Mouse (Mus musculus): Measurements from ENCODE around the gene Sprr1b.

Gene Sprr1b

DNA sequence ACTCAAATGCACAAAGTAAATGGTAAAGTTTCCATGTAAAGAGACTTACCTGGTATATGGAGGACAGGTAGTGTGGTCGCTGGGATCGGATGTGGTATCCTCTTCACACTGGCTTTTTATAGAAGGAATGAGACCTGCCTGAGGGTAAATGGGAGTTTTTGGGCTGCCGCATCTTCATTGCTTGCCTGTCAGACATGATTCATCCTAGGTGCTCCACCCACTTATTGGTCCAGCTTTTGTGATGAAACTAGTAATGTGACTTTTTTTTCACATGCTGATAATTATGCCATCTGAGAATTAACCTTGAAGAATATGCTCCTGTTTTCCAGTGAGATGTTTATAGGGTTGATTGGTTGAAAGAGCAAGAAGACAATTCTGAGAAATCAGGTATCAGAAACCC is at the start of gene Sprr1b:
TSS of gene Sprr1b (minus strand) at position 101 of the 400 bp plus-strand sequence.
- DNase-seq (ENCODE audit: low spot score), result no peak

DNA sequence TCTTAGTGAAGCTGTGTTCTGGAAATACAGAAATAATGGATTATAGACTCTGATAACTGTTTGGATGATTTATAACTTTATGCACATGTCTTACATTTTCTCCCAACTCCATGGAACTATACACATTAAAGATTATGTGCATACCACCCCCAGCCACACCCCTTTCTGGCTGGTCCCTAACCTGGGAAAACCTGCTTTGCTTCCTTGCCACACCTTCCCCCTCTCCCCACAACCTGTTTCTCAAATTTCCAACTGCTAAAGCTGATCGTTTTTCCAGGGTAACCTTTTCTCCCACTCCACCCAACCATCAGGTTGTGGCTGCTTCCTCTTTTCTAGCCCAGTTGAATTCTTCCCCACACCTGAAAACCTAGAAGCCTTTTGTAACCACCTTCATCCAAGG is 47.7 kb upstream of the Sprr1b start:
- DNase-seq (ENCODE audit: low spot score), result peak; percentile 59

DNA sequence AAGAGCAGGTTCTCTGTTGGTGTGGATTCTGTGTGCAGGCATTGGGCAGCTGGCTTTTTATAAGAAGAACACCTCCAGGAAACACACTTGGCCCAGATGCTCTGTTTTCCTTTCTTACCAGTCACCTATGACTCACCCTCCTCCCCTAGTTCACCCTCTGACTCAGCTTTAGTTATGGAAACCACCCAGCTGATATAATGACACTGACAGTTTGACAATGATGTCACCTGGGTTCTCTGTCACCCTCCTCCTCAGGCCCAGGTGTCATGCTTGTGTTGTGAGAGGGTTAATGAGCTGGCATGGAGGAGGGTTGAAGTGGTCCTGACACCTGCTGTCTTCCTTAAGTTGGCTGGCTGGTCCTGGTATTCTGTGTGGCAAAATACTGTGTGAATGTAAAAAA is 47.3 kb upstream of the Sprr1b start, which contains the start of gene Sprr1a:
TSS of gene Sprr1a (minus strand) at position 33 of the 400 bp plus-strand sequence.
- DNase-seq (ENCODE audit: low spot score), result peak; percentile 42

DNA sequence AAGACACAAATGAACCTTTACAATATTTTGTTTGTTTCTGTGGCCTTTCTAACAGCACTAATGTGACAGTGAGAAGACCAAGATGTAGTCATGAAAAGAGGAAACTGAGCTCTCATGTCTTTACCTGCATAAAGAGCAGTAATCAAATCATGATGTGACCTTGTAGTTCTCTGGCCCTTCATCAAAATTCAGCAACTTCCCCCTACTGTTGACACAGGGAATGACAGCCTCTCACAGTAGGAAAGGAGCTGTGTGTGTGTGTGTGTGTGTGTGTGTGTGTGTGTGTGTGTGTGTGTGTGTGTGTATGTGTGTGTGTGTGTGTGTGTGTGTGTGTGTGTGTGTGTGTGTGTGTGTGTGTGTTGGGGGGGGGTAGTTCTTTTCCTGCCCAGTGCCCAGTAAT is 42.7 kb upstream of the Sprr1b start:
- DNase-seq (ENCODE audit: low spot score), result peak; percentile 22

DNA sequence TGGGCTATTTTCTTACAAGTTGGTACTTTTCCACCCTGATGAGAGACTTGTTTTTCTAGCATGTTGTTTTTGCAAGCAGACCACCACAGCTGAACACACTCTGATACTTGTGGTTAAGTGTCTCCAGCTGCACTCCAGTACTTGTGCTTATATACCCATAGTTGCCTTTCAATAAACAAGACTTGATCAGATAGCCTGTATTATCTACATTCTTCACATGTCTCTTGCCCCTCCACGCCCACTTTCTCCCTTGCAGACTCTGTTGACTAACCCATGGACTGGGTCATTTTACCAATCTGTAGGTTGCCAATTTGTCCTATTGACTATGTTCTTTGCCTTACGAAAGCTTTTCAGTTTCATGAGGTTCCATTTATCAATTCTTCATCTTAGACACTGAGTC is 31.5 kb upstream of the Sprr1b start:
- DNase-seq (ENCODE audit: low spot score), result no peak

DNA sequence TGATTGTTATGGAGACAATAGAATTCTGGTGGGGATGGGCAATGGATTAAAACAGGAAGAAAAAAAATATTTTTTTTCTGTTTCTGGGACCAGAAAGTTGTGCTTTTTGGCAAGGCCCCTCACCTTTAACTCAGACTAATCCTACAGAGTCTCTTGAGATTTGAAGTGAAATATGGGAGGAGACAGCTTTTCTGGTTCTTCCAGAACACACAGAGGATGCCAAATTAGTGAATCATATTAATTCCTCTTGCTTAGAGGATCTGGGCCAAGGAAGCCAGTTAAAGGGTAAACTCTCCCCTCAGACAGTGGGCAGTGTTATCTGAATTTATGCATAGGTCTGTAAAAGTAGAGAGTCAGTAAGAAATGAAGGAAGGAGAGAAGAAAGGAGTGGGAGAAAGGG is 28.8 kb upstream of the Sprr1b start:
- DNase-seq (ENCODE audit: low spot score), result no peak

DNA sequence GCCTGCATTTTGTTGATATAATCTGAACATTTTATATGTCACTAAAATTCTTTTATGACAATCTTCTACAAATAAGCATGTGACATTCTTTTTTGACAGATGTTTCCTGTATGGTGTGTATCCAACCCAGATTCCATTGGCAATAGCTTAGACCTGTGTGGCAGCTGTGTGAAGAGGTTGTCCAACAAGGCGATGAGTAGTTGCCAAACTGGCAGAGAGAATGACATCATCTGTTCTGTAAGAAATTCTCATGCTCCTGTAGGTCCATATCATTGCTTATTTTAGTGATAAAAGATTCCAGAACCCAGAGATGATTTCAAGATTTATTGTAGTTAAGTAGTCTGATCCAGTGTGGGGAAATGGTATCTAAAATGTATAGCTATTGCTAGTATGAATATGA is 28.0 kb upstream of the Sprr1b start:
- no peak for DNase-seq (ENCODE audit: low spot score)

DNA sequence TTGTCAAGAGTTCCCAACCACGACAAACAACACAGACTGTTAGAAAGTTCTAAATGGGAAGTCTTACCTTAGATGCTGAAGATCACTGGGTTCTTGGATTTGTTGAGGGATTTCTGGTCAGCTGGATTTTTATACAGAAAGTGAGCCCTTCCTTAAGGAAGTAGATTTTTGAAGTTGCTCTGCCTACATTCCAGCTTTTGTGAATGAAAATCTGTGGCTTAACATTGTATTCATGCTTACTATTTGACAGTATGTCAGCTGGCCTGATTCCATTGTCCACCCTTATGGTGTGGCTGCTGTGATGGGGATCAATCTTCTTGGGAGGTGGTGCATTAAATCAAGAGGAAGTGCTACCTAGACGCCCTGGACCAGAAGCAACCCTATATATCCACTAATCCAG is 20.0 kb upstream of the Sprr1b start, which contains the start of gene Sprr3:
TSS of gene Sprr3 (minus strand) at position 101 of the 400 bp plus-strand sequence.
- DNase-seq (ENCODE audit: low spot score), result no peak

DNA sequence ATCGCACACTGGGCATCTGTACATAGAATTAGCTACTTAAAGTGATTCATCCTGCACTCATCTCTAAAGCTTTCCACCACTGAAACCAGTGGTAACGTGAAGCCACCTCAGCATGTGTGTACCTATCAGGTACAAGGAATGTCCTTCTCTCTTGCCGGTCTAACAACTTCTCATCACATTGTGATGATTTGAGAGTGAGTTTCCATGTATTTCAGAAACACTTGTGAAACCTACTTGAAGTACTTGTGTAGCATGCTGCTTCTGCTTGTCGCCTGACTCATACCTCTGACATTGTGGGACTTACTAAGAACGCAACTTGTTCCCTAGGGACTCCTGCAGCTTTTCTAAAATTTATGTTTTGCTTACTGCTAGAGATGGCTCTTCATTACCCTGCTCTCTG is 16.6 kb upstream of the Sprr1b start:
- DNase-seq (ENCODE audit: low spot score), result no peak

DNA sequence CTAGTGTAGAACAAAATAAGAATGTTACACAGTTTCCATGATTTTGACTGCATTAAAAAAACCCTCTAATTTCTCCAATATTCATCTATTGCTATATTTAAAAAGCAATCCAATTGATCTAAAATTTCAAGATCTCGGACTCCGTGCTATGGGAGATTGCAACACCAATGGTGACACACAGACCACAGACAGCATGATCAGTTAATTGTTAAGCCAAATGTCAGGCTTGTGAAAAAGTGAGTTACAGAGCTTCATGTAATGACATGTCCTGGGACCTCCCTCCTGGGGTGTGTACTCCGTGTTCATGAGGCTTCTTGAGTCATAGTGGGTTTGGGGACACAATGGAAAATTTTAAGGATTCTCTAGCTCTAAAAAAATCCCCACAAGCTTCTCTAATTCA is 1.6 kb upstream of the Sprr1b start:
- DNase-seq (ENCODE audit: low spot score), result no peak

DNA sequence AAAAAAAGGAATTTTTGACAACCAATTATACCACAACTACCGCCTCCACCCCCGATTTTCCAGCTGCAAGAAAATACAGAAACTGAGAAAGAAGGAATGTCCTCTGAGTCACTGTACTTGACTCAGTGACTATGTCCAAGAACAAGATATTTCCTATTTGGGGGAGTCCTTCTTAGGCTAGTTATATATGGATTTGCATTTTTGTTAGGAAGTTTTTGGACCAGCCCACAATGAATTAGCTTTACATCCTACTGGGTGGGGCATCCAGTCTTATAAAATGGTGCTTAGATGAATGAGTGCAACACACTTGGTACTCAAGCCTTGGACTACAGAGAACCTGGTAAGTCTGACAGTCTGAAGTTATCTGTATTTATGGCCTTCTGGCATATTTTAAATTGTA is 6.3 kb downstream of the Sprr1b start, which contains the start of gene Sprr2k:
TSS of gene Sprr2k (plus strand) at position 301 of the 400 bp plus-strand sequence.
- no peak for DNase-seq (ENCODE audit: low spot score)

DNA sequence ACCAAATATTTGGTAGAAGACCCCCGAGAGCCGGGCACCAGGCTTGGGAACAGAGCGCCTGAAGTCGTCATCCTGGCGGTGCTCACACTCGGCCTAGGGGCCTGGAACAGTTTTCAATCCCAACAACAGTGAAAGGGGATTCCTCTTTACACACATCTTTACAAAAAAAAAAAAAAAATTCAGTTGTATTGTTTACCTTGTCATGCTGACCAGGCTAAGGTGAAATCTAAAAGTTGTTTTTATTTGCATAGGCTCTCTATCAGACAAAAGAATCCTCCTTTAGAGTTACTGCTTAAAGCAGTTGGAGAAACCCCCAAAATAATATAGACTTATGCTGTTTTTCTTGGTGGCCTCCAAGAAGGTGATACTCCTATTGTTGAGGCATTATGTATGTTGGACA is 9.3 kb downstream of the Sprr1b start, which contains the start of gene Gm9774:
TSS of gene Gm9774 (minus strand) at position 101 of the 400 bp plus-strand sequence.
- DNase-seq (ENCODE audit: low spot score), result no peak

DNA sequence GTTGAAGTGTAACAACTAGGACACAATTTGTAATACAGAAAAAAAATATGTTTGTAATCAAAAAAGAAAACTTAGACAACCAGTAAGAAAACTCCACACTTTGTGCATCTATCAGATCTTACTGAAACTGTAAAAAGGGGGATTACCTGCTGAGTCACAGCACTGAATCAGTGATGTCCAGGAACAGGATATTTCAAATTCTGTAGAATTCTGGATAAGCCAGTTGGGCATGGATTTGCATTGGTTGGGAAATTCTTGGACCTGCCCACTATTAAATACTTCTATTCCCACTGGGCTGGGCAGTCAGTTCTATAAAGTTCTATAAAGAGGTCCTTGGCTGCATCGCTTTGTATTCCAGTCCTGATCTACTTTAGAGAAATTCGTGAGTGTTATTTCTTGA is 20.8 kb downstream of the Sprr1b start, which contains the start of gene Sprr2j-ps:
TSS of gene Sprr2j-ps (plus strand) at position 301 of the 400 bp plus-strand sequence.
- DNase-seq (ENCODE audit: low spot score), result no peak

DNA sequence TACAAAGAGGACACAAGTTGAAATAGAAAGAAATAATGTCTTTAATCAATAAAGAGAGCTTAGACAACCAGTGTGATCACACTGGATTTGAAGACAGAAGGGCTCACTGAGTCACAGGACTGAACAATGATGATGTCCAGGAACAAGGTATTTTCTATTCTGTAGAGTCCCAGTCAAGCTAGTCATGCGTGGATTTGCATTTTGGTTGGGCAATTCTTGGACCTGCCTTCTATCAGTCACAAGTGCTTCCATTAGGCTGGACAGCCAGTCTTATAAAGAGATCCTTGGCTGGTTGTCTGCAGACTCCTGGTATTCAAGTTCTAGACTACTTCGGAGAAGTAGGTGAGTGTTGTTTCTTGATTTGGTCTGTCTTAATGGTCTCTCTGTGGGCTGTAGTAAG is 30.9 kb downstream of the Sprr1b start, which contains the start of gene Sprr2i:
TSS of gene Sprr2i (plus strand) at position 301 of the 400 bp plus-strand sequence.
- no peak for DNase-seq (ENCODE audit: low spot score)

DNA sequence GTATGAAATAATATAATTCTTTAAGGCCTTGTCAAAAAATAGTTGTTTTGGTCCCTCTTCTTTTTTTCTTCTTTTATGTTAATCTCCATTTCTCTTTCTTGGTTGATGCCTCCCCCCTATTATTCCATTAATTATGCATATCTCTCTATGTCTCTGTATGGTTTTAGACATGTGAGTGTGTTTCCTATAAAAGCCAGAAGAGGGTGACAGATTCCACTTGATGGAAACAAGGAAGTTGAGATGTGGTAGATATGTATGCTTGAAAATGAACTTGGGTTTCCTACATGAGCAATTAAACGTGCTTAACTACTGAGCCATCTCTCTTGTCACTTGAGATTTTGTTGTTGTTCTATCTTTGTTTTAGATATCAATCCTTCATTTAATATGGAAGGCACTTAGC is 44.3 kb downstream of the Sprr1b start:
- no peak for DNase-seq (ENCODE audit: low spot score)
